Mouse (Mus musculus): ENCODE data around the gene Abcg1.

DNA sequence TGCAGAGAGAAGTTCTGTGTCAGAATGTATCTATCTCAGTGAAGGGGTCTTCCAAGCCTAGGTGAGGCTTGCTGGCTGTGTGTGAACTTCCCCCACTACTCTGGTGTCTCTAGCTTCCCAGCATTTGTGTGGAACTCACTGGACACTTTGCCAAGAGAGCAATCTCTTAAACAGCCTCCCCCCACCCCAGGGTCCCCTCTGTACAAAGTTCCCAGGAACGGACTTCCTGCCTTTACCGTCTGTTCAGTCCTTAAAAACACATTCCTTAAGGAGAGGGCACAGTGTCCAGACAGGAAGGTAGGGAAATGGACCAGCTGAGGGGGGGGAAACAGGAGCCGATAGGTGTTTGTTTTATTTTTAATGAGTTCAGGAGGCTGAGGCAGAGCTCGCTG is 2.7 kb downstream of the Abcg1 start:
- TF ChIP-seq POLR2A (IDR thresholded peaks at IDR 0.05; ENCODE audit: insufficient read length, low read depth) (no peak), MAX (IDR thresholded peaks at IDR 0.05; ENCODE audit: low read depth) (no peak), POLR2AphosphoS2 (IDR thresholded peaks at IDR 0.05; ENCODE audit: insufficient read length, low read depth) (no peak), USF1 (IDR thresholded peaks at IDR 0.05; ENCODE audit: low read depth) (no peak), E2F4 (IDR thresholded peaks at IDR 0.05; ENCODE audit: insufficient read depth) (no peak), MYOD1 (IDR thresholded peaks at IDR 0.05; ENCODE audit: control insufficient read depth in 1 of 3, insufficient read length in 2 of 3, low read depth in 2 of 3) (no peak), MYOG (IDR thresholded peaks at IDR 0.05; ENCODE audit: control insufficient read depth in 1 of 3, insufficient read depth in 1 of 3, insufficient read length in 2 of 3, low read depth in 2 of 3) (no peak), TCF12 (IDR thresholded peaks at IDR 0.05; ENCODE audit: insufficient read depth, poor library complexity, severe bottlenecking) (no peak), CEBPB (IDR thresholded peaks at IDR 0.05; ENCODE audit: insufficient read depth, poor library complexity, severe bottlenecking) (no peak)

Data from myocyte (in vitro differentiated cells).